Mouse (Mus musculus) stomach, embryonic 14.5 days (tissue): Measurements from ENCODE around the gene Rsbn1l. TPM values are rescaled to one million over a fixed set of nuclear protein-coding genes. Genes with fewer than 3 reads are reported as not detected.
A peak's percentile ranks its signal among the peaks of the same experiment; 100 is the strongest.

Experiments
- ATAC-seq: fragments of 200-750 bp; cut with Nextera tagmentation; 2 replicates; pipeline ENCODE4 v1.8.0; 2017; ENCODE audit warnings: low read depth, moderate TSS enrichment; ENCODE audit not compliant: insufficient number of reproducible peaks, insufficient read depth, low FRiP score
- H3K27ac ChIP-seq: fragments of 300-500 bp; sonication (generic); 2 replicates; pipeline ENCODE4 v1.5.1; 2014; ENCODE audit warnings: mild to moderate bottlenecking, low read length, moderate library complexity, mixed read lengths
- H3K27me3 ChIP-seq: fragments of 300-500 bp; sonication (generic); 2 replicates; pipeline ENCODE4 v1.6.1; 2014; ENCODE audit warnings: low read length, control low read depth, mixed read lengths; ENCODE audit not compliant: control insufficient read depth, insufficient read depth
- H3K36me3 ChIP-seq: fragments of 300-500 bp; sonication (generic); 2 replicates; pipeline ENCODE4 v1.6.1; 2014; ENCODE audit warnings: mild to moderate bottlenecking, control low read depth, low read length, moderate library complexity, mixed read lengths; ENCODE audit not compliant: control insufficient read depth, insufficient read depth
- H3K4me1 ChIP-seq: fragments of 300-500 bp; sonication (generic); 2 replicates; pipeline ENCODE4 v1.6.1; 2014; ENCODE audit warnings: low read length, control low read depth, mixed read lengths; ENCODE audit not compliant: control insufficient read depth, insufficient read depth
- H3K4me2 ChIP-seq: fragments of 300-500 bp; sonication (generic); replicated peaks from 2 replicates; pipeline ENCODE4 v1.6.1; 2014; ENCODE audit warnings: low read depth, low read length, control low read depth
- H3K4me3 ChIP-seq: fragments of 300-500 bp; sonication (generic); 2 replicates; pipeline ENCODE4 v1.5.1; 2014; ENCODE audit warnings: low read depth, low read length, control low read depth
- H3K9ac ChIP-seq: fragments of 300-500 bp; sonication (generic); replicated peaks from 2 replicates; pipeline ENCODE4 v1.6.1; 2014; ENCODE audit warnings: low read depth, mild to moderate bottlenecking, control low read depth, low read length, moderate library complexity, mixed read lengths
- H3K9me3 ChIP-seq: fragments of 300-500 bp; sonication (generic); 2 replicates; pipeline ENCODE4 v1.6.1; 2016; ENCODE audit warnings: low read depth, low read length, control low read depth; ENCODE audit not compliant: control insufficient read depth
- WGBS: fragments of 180-500 bp; shearing (Covaris S2); extraction: QIAGEN DNeasy Blood & Tissue Kit; methylation state at CpG from one replicate; pipeline ENCODE4 v1.1.7; 2014; 5-methylcytosine and 5-hydroxymethylcytosine counted together
- polyA plus RNA-seq: library from polyadenylated mRNA; unstranded; fragments of >200 nt; fragmentation: Nextera tagmentation; extraction: Ambion mirVana; gene quantifications from 2 replicates; pipeline ENCODE4 v1.2.1, GENCODE M21; 2014

Rsbn1l gene
- polyA plus RNA-seq, 1 experiment from 2014 or later, result 11.0 TPM

DNA sequence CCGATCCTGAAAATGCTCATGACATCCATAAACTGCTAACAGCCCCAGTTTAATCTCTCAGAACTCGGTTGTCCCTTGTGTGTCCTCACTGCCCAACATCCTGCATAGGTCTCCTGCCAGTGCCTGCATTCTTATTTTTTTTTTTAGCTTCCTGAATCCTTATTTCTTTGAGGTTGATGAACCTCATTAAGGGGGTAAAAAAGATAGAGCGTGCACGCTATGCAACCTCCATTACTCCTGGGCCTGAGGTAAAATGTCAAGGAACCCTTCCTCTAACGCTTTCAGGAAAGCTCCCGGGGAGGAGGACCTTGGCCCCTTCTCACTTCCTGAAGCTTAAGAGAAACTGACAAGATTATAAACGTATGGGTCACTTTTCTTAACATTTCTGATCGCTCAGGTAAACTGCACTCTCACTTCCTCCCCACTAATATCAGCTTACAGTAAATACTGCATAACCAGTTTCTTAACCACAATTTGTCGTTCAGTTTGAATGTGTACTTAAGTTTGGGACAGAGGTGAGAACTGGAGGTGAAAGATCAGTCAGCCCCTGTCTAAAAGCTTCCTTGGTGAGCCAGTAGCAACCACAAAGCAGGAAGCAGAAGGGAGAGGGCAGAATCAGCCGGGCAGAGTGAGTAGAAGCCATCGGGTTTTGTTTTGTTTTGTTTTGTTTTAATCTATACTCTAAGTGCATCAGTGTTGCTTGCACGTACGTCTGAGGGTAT lies 923 bp downstream of the Rsbn1l start:
- WGBS, result 43% methylated on average over 13 of the region's 13 CpGs
- Histone ChIP-seq H3K9me3 (peaks cover 5% of the 10 kb centered on the region; the same call in 1 of the 2 replicates), H3K4me1 (peaks cover 4% of the 10 kb centered on the region; the same call in 1 of the 2 replicates), H3K27ac (no peak overlapping the region), H3K4me3 (no peak overlapping the region), H3K27me3 (no peaks in the 10 kb centered on the region), H3K4me2 (no peak overlapping the region), H3K36me3 (0 out of 2 replicates have a peak, but pooled peaks cover 2% of the 10 kb centered on the region), H3K9ac (no peak overlapping the region)
- no peak for ATAC-seq

- WGBS, result 19% methylated on average over 9 of the region's 9 CpGs
- H3K4me2 ChIP-seq, result peak overlapping the region; percentile 57
- peaks cover 5% of the 10 kb centered on the region; the same call in 1 of the 2 replicates for H3K9me3 ChIP-seq
- H3K4me3 ChIP-seq, result peak overlapping the region; percentile 75
- peak overlapping the region; percentile 92; the same call in 1 of the 2 replicates for H3K9ac ChIP-seq
- ATAC-seq, result no peak
- 0 out of 2 replicates have a peak, but pooled peaks cover 2% of the 10 kb centered on the region for H3K36me3 ChIP-seq
- no peaks in the 10 kb centered on the region for H3K27me3 ChIP-seq
- H3K27ac ChIP-seq, result peak overlapping the region; percentile 95; the same call in 1 of the 2 replicates
- H3K4me1 ChIP-seq, result peaks cover 8% of the 10 kb centered on the region; the same call in 1 of the 2 replicates
Measured at GRCm38 (mm10) chr5:20952337-20952925, 3.8 kb downstream of the Rsbn1l start.

DNA sequence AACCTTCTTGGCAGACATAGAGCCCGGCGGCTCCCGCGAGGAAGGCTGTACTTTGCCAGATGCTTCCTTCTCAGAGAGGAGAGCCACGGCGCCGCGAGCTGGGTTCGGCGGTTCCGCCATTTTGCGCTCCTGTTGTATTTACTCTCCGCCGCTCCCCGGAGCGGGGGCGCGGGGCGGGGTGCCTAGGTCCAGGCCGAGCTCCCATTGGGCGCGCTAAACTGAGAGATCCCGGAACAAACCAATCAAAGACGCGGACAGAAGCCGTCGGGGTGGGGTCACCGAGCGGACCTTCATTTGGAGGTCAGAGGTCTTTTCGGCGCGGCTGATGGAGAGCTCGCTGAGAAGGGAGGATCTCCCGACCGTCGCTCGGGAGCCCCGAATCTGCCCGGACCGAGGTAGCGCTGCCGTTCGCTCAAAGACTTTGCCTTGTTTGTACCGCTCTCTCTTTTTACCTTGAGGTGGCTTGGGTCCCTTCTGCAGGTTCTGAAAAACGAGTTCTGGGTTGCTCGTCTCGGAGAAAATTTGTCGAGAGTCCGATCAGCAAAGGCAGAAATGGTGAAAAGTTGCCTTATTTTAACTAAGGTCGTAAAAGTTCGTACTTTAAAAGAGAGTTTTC lies 4.4 kb downstream of the Rsbn1l start:
- peak overlapping the region; percentile 75 for H3K4me3 ChIP-seq
- 0 out of 2 replicates have a peak, but pooled peaks cover under 1% of the 10 kb centered on the region for H3K36me3 ChIP-seq
- H3K27me3 ChIP-seq, result no peaks in the 10 kb centered on the region
- whole genome bisulfite sequencing, result 0% methylated on average over 51 of the region's 51 CpGs
- peak; percentile 98 for ATAC-seq
- H3K27ac ChIP-seq, result peak overlapping the region; percentile 95
- peaks cover 1% of the 10 kb centered on the region; the same call in 1 of the 2 replicates for H3K9me3 ChIP-seq
- peak overlapping the region; percentile 92 for H3K9ac ChIP-seq
- peak overlapping the region; percentile 57 for H3K4me2 ChIP-seq
- peaks cover 8% of the 10 kb centered on the region; the same call in 1 of the 2 replicates for H3K4me1 ChIP-seq

- peaks cover 8% of the 10 kb centered on the region; the same call in 1 of the 2 replicates for H3K4me1 ChIP-seq
- peak overlapping the region; percentile 75 for H3K4me3 ChIP-seq
- H3K4me2 ChIP-seq, result peak overlapping the region; percentile 74
- WGBS, result under 1% methylated on average over 79 of the region's 88 CpGs
- peak overlapping the region; percentile 92 for H3K9ac ChIP-seq
- no peaks in the 10 kb centered on the region for H3K36me3 ChIP-seq
- no peaks in the 10 kb centered on the region for H3K9me3 ChIP-seq
- peak; percentile 68 for ATAC-seq
- no peaks in the 10 kb centered on the region for H3K27me3 ChIP-seq
- H3K27ac ChIP-seq, result peak overlapping the region; percentile 95
Measured at GRCm38 (mm10) chr5:20950855-20951650, 5.1 kb downstream of the Rsbn1l start.

- H3K27me3 ChIP-seq, result no peaks in the 10 kb centered on the region
Measured at GRCm38 (mm10) chr5:20950516-20950854, 5.7 kb downstream of the Rsbn1l start.

GRCm38 (mm10) chr5:20950093-20950492 lies 6.1 kb downstream of the Rsbn1l start:
- H3K4me3 ChIP-seq, result peak overlapping the region; percentile 75
- H3K36me3 ChIP-seq, result no peaks in the 10 kb centered on the region
- ATAC-seq, result no peak
- 5% methylated on average over 5 of the region's 5 CpGs for WGBS
- peaks cover 13% of the 10 kb centered on the region for H3K4me1 ChIP-seq
- H3K27me3 ChIP-seq, result no peaks in the 10 kb centered on the region
- no peaks in the 10 kb centered on the region for H3K9me3 ChIP-seq
- H3K27ac ChIP-seq, result no peak overlapping the region
- H3K4me2 ChIP-seq, result peak overlapping the region; percentile 74
- peak overlapping the region; percentile 92; the same call in 1 of the 2 replicates for H3K9ac ChIP-seq

More at GRCm38 (mm10) chr5:20950516-20950854, 5.7 kb downstream of the Rsbn1l start:
- ATAC-seq, result no peak
- Histone ChIP-seq H3K9me3 (no peaks in the 10 kb centered on the region), H3K27ac (peak overlapping the region; percentile 95; the same call in 1 of the 2 replicates), H3K4me2 (peak overlapping the region; percentile 74), H3K4me3 (peak overlapping the region; percentile 75), H3K9ac (peak overlapping the region; percentile 92), H3K36me3 (no peaks in the 10 kb centered on the region), H3K4me1 (peaks cover 10% of the 10 kb centered on the region)
- WGBS, result under 1% methylated on average over 9 of the region's 9 CpGs

DNA sequence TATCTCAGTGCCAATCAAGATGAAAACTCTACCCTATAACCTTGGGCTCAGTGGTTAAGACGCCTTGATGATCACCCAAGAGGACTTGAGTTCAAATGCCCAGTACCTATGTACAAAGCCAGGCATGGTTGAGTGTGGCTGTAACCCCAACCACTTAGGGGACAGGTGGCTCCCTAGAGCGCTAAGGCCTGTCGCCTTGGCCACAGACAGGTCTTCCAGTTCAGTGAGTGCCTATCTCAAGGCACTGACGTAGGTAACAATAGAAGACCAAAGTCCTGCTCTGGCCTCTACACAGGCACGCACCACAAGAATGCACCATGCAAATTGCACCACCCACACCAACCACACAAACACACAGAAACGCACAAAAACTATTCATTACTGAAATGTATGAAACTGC lies 9.3 kb downstream of the Rsbn1l start:
- H3K4me1 ChIP-seq, result peaks cover 9% of the 10 kb centered on the region; the same call in 1 of the 2 replicates
- ATAC-seq, result no peak
- no peak overlapping the region for H3K9ac ChIP-seq
- H3K27ac ChIP-seq, result no peak overlapping the region
- H3K9me3 ChIP-seq, result no peaks in the 10 kb centered on the region
- H3K4me2 ChIP-seq, result no peak overlapping the region
- H3K4me3 ChIP-seq, result no peak overlapping the region
- no peaks in the 10 kb centered on the region for H3K36me3 ChIP-seq
- H3K27me3 ChIP-seq, result no peaks in the 10 kb centered on the region
- WGBS, result 89% methylated on average over 6 of the region's 6 CpGs
